Mouse (Mus musculus): ENCODE results near the gene Stard10. TPM values are rescaled to one million over a fixed set of nuclear protein-coding genes. Genes with fewer than 3 reads are reported as not detected.

Gene Stard10
- polyA plus RNA-seq, 1 experiment from 2014 or later = 361 TPM

DNA sequence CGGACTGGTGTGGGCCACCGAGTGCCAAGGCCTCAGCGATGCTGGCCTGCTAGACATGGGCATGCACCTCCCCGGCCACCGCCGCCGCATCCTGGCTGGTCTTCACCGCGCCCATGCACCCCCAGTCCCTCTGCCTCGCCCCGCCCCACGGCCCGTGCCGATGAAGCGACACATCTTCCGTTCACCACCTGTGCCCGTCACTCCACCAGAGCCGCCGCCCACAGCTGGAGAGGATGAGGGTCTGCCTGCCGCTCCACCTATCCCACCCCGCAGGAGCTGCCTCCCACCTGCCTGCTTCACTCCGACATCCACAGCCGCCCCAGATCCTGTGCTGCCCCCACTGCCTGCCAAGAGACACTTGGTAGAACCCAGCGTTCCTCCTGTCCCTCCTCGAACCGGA, 56.2 kb downstream of the Stard10 start:
- no peak for TF ChIP-seq EP300 (IDR thresholded peaks at IDR 0.05; ENCODE audit: low read depth)
- TF ChIP-seq CTCF (IDR thresholded peaks at IDR 0.05; ENCODE audit: low read depth) = no peak
- Histone ChIP-seq H3K4me2 (ENCODE audit: low read depth, low read length) (no peak overlapping the region), H3K4me3 (ENCODE audit: low read depth, low read length) (no peak overlapping the region), H3K27me3 (ENCODE audit: insufficient read depth, low read length) (no peaks in the 10 kb centered on the region), H3K36me3 (replicated peaks; ENCODE audit: insufficient read depth, low read length) (peaks cover 17% of the 10 kb centered on the region), H3K9ac (replicated peaks) (no peak overlapping the region), H3K4me1 (ENCODE audit: insufficient read depth) (peaks cover 22% of the 10 kb centered on the region), H3K9me3 (ENCODE audit: low read length) (no peaks in the 10 kb centered on the region), H3K27ac (ENCODE audit: low read depth) (no peak overlapping the region)
- WGBS (ENCODE audit: insufficient replicate concordance) = 88% methylated on average over 21 of the region's 26 CpGs
- ATAC-seq (no peak), DNase-seq (no peak)

DNA sequence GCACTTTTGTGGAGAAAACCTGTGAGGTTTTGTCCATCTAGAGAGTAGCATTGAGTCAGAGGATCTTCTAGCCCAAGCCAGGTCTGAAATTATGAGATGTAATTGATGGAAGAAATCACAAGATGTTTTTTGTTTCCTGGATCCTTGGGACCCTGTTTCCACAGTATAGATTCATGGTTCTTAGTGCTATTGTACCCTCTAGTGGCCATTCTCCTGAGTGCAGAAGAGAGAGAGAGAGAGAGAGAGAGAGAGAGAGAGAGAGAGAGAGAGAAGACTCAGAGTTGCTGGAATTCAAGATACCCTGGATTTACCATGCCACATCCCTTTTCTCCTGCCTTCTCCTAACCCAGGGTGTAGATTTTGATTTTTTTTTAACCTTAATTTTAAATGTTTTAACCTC, 57.3 kb downstream of the Stard10 start:
- no peak overlapping the region for H3K4me2 ChIP-seq (ENCODE audit: low read depth, low read length)
- no peak overlapping the region for H3K4me3 ChIP-seq (ENCODE audit: low read depth, low read length)
- ATAC-seq = no peak
- peaks cover 17% of the 10 kb centered on the region for H3K36me3 ChIP-seq (replicated peaks; ENCODE audit: insufficient read depth, low read length)
- peaks cover 24% of the 10 kb centered on the region for H3K4me1 ChIP-seq (ENCODE audit: insufficient read depth)
- H3K27ac ChIP-seq (ENCODE audit: low read depth) = no peak overlapping the region
- no peak overlapping the region for H3K9ac ChIP-seq (replicated peaks)
- DNase-seq = no peak
- H3K27me3 ChIP-seq (ENCODE audit: insufficient read depth, low read length) = no peaks in the 10 kb centered on the region
- no peaks in the 10 kb centered on the region for H3K9me3 ChIP-seq (ENCODE audit: low read length)
- peak; percentile 80 for TF ChIP-seq CTCF (IDR thresholded peaks at IDR 0.05; ENCODE audit: low read depth)
- TF ChIP-seq EP300 (IDR thresholded peaks at IDR 0.05; ENCODE audit: low read depth) = no peak

DNA sequence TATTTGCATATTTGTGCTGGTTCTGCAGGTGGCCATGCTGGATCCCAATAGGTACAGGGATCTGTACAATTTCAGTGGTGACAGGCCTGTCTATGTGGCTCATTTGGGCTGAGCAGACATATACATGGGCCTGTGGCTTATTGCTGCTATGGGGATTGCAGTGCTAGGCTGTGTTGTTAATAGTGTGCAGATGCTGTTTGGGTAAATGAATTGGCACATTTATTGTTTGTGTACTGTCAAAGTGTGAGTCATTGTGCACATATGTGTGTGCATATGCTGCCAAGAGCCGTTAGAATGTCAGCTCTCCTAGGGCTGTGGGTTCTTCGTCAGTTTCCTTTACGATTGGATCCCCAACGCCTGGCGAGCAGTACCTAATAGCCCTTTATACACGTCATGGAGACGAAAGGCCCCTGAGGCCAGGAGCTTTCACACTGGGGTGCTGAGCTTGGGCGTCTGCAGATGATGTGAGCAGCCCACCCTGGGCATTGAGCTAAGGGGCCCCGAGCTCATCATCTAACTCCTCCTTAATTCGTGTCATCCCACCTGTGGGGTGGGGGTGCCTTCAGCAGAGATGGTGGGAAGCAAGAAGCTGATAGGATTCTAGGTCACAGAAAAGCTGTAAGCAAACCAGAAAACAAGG, 59.9 kb downstream of the Stard10 start:
- Histone ChIP-seq H3K4me2 (ENCODE audit: low read depth, low read length) (no peak overlapping the region), H3K9ac (replicated peaks) (no peak overlapping the region), H3K9me3 (ENCODE audit: low read length) (no peaks in the 10 kb centered on the region), H3K36me3 (replicated peaks; ENCODE audit: insufficient read depth, low read length) (peaks cover 13% of the 10 kb centered on the region), H3K4me3 (ENCODE audit: low read depth, low read length) (no peak overlapping the region), H3K4me1 (ENCODE audit: insufficient read depth) (peaks cover 32% of the 10 kb centered on the region), H3K27ac (ENCODE audit: low read depth) (0 out of 2 replicates have a peak overlapping the region, but pooled peaks have one; percentile 95), H3K27me3 (ENCODE audit: insufficient read depth, low read length) (no peaks in the 10 kb centered on the region)
- TF ChIP-seq EP300 (IDR thresholded peaks at IDR 0.05; ENCODE audit: low read depth) (no peak), CTCF (IDR thresholded peaks at IDR 0.05; ENCODE audit: low read depth) (no peak)
- 81% methylated on average over 10 of the region's 10 CpGs for WGBS (ENCODE audit: insufficient replicate concordance)
- DNase-seq (no peak), ATAC-seq (no peak)

DNA sequence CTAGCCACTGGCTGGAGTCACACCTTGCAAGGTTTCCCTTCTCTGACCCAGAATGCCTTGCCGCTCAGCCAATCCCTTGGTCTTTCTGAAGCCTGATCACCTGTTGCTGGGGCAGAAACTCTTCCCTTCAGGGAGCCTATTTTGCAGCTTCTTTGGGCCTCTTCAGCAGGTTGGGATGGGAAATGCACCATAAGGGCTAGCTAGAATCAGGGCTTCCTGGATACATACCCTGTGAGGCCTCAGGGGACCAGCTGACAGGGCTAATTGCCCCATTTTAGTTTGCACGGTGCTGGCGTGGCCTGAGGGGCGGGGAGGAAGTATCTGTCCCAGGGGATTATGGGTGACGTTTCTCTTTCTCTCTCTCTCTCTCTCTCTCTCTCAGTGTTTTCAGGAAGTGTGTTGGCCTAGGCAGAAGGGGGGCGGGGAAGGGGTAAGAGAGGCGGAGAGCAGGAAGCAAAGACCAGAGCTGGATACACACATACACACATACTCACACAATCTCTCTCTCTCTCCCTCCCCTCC, 60.9 kb downstream of the Stard10 start:
- peak overlapping the region; percentile 41 for H3K4me3 ChIP-seq (ENCODE audit: low read depth, low read length)
- H3K36me3 ChIP-seq (replicated peaks; ENCODE audit: insufficient read depth, low read length) = peaks cover 12% of the 10 kb centered on the region
- DNase-seq = peak; percentile 81
- no peaks in the 10 kb centered on the region for H3K9me3 ChIP-seq (ENCODE audit: low read length)
- H3K27ac ChIP-seq (ENCODE audit: low read depth) = peak overlapping the region; percentile 95
- H3K4me2 ChIP-seq (ENCODE audit: low read depth, low read length) = peak overlapping the region; percentile 69
- TF ChIP-seq EP300 (IDR thresholded peaks at IDR 0.05; ENCODE audit: low read depth) (peak; percentile 54; the same call in 1 of the 2 replicates), CTCF (IDR thresholded peaks at IDR 0.05; ENCODE audit: low read depth) (no peak)
- peak overlapping the region; percentile 64 for H3K9ac ChIP-seq (replicated peaks)
- 16% methylated on average over 7 of the region's 7 CpGs for WGBS (ENCODE audit: insufficient replicate concordance)
- H3K4me1 ChIP-seq (ENCODE audit: insufficient read depth) = peaks cover 32% of the 10 kb centered on the region
- ATAC-seq = peak; percentile 83
- H3K27me3 ChIP-seq (ENCODE audit: insufficient read depth, low read length) = no peaks in the 10 kb centered on the region

DNA sequence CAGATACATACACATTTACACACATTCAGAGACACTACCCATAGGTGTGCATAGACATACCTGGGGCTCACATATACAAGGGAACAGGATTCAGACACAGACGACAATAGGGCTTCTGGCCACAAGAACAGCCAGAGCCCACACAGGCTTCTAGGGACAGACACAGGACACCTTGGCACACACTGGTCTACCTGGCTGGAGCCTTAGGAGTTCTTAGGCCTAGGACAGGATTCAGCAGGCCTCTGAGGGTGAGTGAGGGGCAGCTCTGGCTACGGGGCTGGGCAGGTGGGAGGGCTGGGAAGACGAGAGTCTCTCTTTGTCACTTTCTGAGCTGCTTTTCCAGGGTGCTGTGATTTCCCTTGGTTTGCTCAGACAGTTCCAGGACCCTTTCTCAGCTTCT, 61.4 kb downstream of the Stard10 start:
- Histone ChIP-seq H3K9ac (replicated peaks) (peak overlapping the region; percentile 64), H3K27me3 (ENCODE audit: insufficient read depth, low read length) (no peaks in the 10 kb centered on the region), H3K4me1 (ENCODE audit: insufficient read depth) (peaks cover 32% of the 10 kb centered on the region), H3K4me2 (ENCODE audit: low read depth, low read length) (peak overlapping the region; percentile 69), H3K9me3 (ENCODE audit: low read length) (no peaks in the 10 kb centered on the region), H3K27ac (ENCODE audit: low read depth) (peak overlapping the region; percentile 95), H3K4me3 (ENCODE audit: low read depth, low read length) (peak overlapping the region; percentile 41), H3K36me3 (replicated peaks; ENCODE audit: insufficient read depth, low read length) (peaks cover 12% of the 10 kb centered on the region)
- WGBS (ENCODE audit: insufficient replicate concordance) = 43% methylated on average over 3 of the region's 3 CpGs
- TF ChIP-seq CTCF (IDR thresholded peaks at IDR 0.05; ENCODE audit: low read depth) (no peak), EP300 (IDR thresholded peaks at IDR 0.05; ENCODE audit: low read depth) (no peak)
- DNase-seq (no peak), ATAC-seq (peak; percentile 1; the same call in 1 of the 2 replicates)

DNA sequence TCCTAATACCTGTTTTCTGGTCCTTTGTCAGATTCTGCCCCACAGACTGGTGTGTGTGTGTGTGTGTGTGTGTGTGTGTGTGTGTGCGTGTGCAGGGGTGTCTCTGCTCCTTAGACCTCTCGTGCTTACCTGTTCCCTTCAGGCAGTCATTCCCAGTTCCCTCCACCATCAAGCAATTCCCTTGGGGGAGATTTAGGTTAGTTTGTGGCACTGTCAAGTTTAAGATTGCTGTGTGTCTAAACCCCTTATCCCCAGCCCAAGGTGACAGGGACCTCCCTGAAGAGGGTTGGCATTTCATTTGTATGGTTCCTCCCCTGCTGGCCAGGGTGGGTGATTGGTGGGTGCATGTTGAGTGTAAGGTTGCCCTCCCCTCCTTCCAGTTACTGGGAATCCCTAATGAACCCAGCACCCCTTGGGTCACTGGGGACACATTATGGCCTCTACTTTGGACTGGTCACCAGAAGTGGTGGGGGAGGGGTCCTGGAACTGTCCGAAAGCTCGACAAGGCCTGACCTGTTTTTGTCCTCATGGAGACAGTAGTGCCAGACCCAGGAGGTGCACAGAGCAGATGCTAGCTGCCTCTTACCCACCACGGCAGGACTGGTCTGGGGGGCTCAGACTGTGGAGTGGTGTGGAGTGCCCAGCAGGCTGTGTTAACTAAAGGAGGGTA, 62.0 kb downstream of the Stard10 start:
- WGBS (ENCODE audit: insufficient replicate concordance) = 39% methylated on average over 5 of the region's 5 CpGs
- H3K4me1 ChIP-seq (ENCODE audit: insufficient read depth) = peaks cover 34% of the 10 kb centered on the region
- DNase-seq = peak; percentile 72

More for the DNA sequence above, 62.0 kb downstream of the Stard10 start:
- H3K27ac ChIP-seq (ENCODE audit: low read depth) = peak overlapping the region; percentile 95
- TF ChIP-seq EP300 (IDR thresholded peaks at IDR 0.05; ENCODE audit: low read depth) (no peak), CTCF (IDR thresholded peaks at IDR 0.05; ENCODE audit: low read depth) (no peak)
- peak overlapping the region; percentile 41 for H3K4me3 ChIP-seq (ENCODE audit: low read depth, low read length)
- no peaks in the 10 kb centered on the region for H3K9me3 ChIP-seq (ENCODE audit: low read length)
- peak overlapping the region; percentile 69 for H3K4me2 ChIP-seq (ENCODE audit: low read depth, low read length)
- H3K36me3 ChIP-seq (replicated peaks; ENCODE audit: insufficient read depth, low read length) = peaks cover 12% of the 10 kb centered on the region
- ATAC-seq = peak; percentile 67
- peak overlapping the region; percentile 66 for H3K9ac ChIP-seq (replicated peaks)
- H3K27me3 ChIP-seq (ENCODE audit: insufficient read depth, low read length) = no peaks in the 10 kb centered on the region

Measured in liver, postnatal 0 days (tissue).